Mouse (Mus musculus) brain, embryonic 14.5 days (tissue): ENCODE data around the gene Cenpo.

ENCODE experiments used
- CTCF ChIP-seq: fragments of 200-500 bp; IDR thresholded peaks from 2 replicates; pipeline ENCODE4 v1.5.1; 2012; ENCODE audit warnings: inconsistent platforms, mild to moderate bottlenecking, moderate library complexity, borderline replicate concordance; ENCODE audit not compliant: insufficient read depth, insufficient read length; ENCODE audit errors: extremely low read depth
- POLR2A ChIP-seq: fragments of 200-500 bp; IDR thresholded peaks from 2 replicates; pipeline ENCODE4 v1.6.1; 2012; ENCODE audit warnings: mild to moderate bottlenecking, inconsistent platforms, borderline replicate concordance; ENCODE audit not compliant: poor library complexity, insufficient read depth, insufficient read length, severe bottlenecking; ENCODE audit errors: extremely low read depth

DNA sequence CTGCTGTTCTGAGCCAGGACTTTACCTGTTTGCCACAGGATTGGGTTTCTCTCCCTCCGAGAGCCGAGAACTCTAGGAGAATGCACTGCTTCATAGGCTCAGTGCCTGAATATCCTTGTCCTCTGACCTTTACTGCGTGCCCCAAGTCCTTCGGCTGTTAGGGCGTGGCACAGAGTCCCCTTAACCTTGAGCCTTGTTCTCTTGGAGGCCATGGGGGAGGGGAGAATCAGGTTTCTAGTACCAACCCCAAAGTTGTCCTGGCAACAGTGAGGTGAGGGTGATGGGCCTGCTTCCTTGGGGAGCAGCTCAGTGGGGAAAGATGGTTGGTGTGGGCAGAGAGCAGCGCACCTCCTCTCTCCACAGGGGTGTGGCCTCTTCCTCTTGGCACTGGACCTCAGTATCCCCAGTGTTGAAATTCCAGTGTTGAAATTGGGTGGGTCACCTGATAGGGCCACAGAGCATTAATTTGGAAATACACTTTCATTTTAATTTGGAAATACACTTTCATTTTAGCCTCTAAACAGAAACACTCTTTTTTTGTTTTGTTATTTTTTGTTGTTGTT lies 54.3 kb downstream of the Cenpo start:
- TF ChIP-seq POLR2A (no peak), CTCF (no peak)
